Mouse (Mus musculus) cerebellum, adult 11 months (tissue): ENCODE measurements at regions not wholly inside any gene's neighbourhood (a gene's known extent, or its start where the extent isn't known, plus 50 kb on each side); places are given as distances from the start of the nearest gene placed in this dataset.

Source experiments
- DNase-seq: peaks from one replicate; pipeline ENCODE4 v3.0.0; 2022

- no peak for DNase-seq
Measured at GRCm38 (mm10) chr3:102574320-102574719, 104.6 kb downstream of the Ngf start.

GRCm38 (mm10) chr3:102576896-102577295 lies 107.2 kb downstream of the Ngf start:
- DNase-seq, result no peak

GRCm38 (mm10) chr3:102581830-102582229 lies 112.1 kb downstream of the Ngf start:
- no peak for DNase-seq

GRCm38 (mm10) chr3:102585136-102585535 lies 115.4 kb downstream of the Ngf start:
- no peak for DNase-seq

- no peak for DNase-seq
Measured at GRCm38 (mm10) chr3:102586221-102586620, 116.5 kb downstream of the Ngf start.

GRCm38 (mm10) chr3:102592041-102592440 lies 122.3 kb downstream of the Ngf start:
- DNase-seq, result no peak

GRCm38 (mm10) chr3:102596944-102597551 lies 127.3 kb downstream of the Ngf start:
- no peak for DNase-seq

- no peak for DNase-seq
Measured at GRCm38 (mm10) chr3:102599061-102599460, 129.3 kb downstream of the Ngf start.

GRCm38 (mm10) chr3:102602766-102603165 lies 131.6 kb upstream of the Tspan2 start:
- no peak for DNase-seq

GRCm38 (mm10) chr3:102605284-102605683 lies 129.0 kb upstream of the Tspan2 start:
- no peak for DNase-seq

GRCm38 (mm10) chr3:102610970-102611369 lies 123.4 kb upstream of the Tspan2 start:
- no peak for DNase-seq

- no peak for DNase-seq
Measured at GRCm38 (mm10) chr3:102611398-102612366, 122.6 kb upstream of the Tspan2 start.

- DNase-seq, result no peak
Measured at GRCm38 (mm10) chr3:102619666-102620377, 114.5 kb upstream of the Tspan2 start.

GRCm38 (mm10) chr3:102636076-102636475 lies 98.3 kb upstream of the Tspan2 start:
- DNase-seq, result no peak

- DNase-seq, result no peak
Measured at GRCm38 (mm10) chr3:102636674-102637073, 97.7 kb upstream of the Tspan2 start.

- no peak for DNase-seq
Measured at GRCm38 (mm10) chr3:102644276-102644940, 89.9 kb upstream of the Tspan2 start.

- DNase-seq, result no peak
Measured at GRCm38 (mm10) chr3:102648450-102648849, 85.9 kb upstream of the Tspan2 start.

- no peak for DNase-seq
Measured at GRCm38 (mm10) chr3:102654962-102655361, 79.4 kb upstream of the Tspan2 start.

GRCm38 (mm10) chr3:102657116-102657515 lies 77.2 kb upstream of the Tspan2 start:
- no peak for DNase-seq

- DNase-seq, result no peak
Measured at GRCm38 (mm10) chr3:102657531-102658060, 76.7 kb upstream of the Tspan2 start.

GRCm38 (mm10) chr3:102659352-102659751 lies 75.0 kb upstream of the Tspan2 start:
- DNase-seq, result no peak

- no peak for DNase-seq
Measured at GRCm38 (mm10) chr3:102661296-102661695, 73.0 kb upstream of the Tspan2 start.

GRCm38 (mm10) chr3:102663711-102664110 lies 70.6 kb upstream of the Tspan2 start:
- DNase-seq, result no peak
